Comparison of ENCODE assay signal across 15 mouse cellular contexts in the genomic region with DNA sequence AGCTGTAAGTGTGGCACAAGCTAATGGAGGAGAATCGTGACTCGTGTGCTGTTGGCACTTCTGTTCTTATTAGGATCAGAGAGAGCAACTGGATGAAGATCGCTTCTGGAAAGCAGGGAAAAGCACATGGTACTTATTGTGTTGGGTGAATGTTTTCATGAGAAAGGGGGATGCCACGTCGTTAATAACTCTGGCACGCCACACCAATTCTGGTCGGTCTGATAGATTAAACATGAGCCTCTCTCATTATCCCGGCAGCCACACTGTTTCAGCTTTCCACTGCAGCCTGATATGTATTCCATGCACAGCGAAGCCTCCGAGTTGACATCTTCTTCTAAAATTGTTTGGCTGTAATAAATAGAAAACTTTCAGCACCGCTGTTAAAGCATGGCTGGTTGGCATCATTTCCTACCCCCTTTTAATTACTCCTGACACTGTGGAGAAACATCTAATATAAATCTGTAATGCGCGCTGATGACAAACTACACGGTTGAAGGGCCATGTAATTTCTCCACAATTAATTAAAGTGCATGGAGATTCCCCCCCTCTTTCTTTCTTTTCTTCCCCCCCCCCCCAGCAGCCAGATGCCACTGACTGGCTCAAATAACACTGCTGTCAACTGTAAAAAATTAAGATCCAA.
DNase-seq lines count a peak whose midpoint lies in the region; ATAC-seq and TF ChIP-seq lines count a peak whose summit lies in the region.
"Had no signal": no experiment of that assay in that cellular context is flagged by ENCODE, and none has a peak within 500 bp of the region (broad histone marks: within the 10 kb centered on the region; RNA-seq: fewer than 3 reads in every experiment).

No protein-coding gene starts in this region.

- 0 out of 2 replicates have a peak, but pooled peaks cover 10% of the 10 kb centered on the region for H3K27me3 ChIP-seq in neural tube, embryonic 12.5 days (replicated peaks)
- H3K27me3 ChIP-seq in hindbrain, embryonic 10.5 days (ENCODE audit: insufficient read depth, poor library complexity, severe bottlenecking) = peaks cover 2% of the 10 kb centered on the region; the same call in 1 of the 2 replicates
- H3K27me3 ChIP-seq in limb, embryonic 11.5 days (ENCODE audit: control insufficient read depth, insufficient read depth, low read length) = peaks cover 58% of the 10 kb centered on the region
- H3K27me3 ChIP-seq in heart, adult 2 months (ENCODE audit: control insufficient read depth, insufficient read depth, low read length) = no peaks in the 10 kb centered on the region
- H3K27me3 ChIP-seq: liver, embryonic 12.5 days; lung, embryonic 15.5 days; megakaryocyte, embryonic 14.5 days had no signal

- H3K9me3 ChIP-seq in neural tube, embryonic 12.5 days = no peaks in the 10 kb centered on the region
- no peaks in the 10 kb centered on the region for H3K9me3 ChIP-seq in hindbrain, embryonic 10.5 days
- no peaks in the 10 kb centered on the region for H3K9me3 ChIP-seq in limb, embryonic 11.5 days (ENCODE audit: control insufficient read depth, low read length)
- H3K9me3 ChIP-seq: liver, embryonic 12.5 days; lung, embryonic 15.5 days; megakaryocyte, embryonic 14.5 days had no signal

- no peak overlapping the region for H3K4me3 ChIP-seq in neural tube, embryonic 12.5 days
- no peak overlapping the region for H3K4me3 ChIP-seq in hindbrain, embryonic 10.5 days
- no peak overlapping the region for H3K4me3 ChIP-seq in limb, embryonic 11.5 days (ENCODE audit: low read depth, low read length)
- H3K4me3 ChIP-seq in heart, adult 2 months = no peak overlapping the region
- H3K4me3 ChIP-seq: liver, embryonic 12.5 days; lung, embryonic 15.5 days; megakaryocyte, embryonic 14.5 days had no signal

- no peak for TF ChIP-seq EP300 in heart, adult 2 months (IDR thresholded peaks at IDR 0.05; ENCODE audit: insufficient read depth, low read depth, low read length)

- no peak overlapping the region for H3K9ac ChIP-seq in neural tube, embryonic 12.5 days
- no peak overlapping the region for H3K9ac ChIP-seq in limb, embryonic 11.5 days (ENCODE audit: low read length)
- H3K9ac ChIP-seq in heart, adult 2 months (ENCODE audit: low read depth, low read length) = no peak overlapping the region
- H3K9ac ChIP-seq: liver, embryonic 12.5 days; lung, embryonic 15.5 days had no signal

- TF ChIP-seq POLR2A in heart, adult 2 months (IDR thresholded peaks at IDR 0.05; ENCODE audit: insufficient read depth, low read depth, low read length) = no peak

- H3K27ac ChIP-seq in neural tube, embryonic 12.5 days = no peak overlapping the region
- H3K27ac ChIP-seq in hindbrain, embryonic 10.5 days = peak overlapping the region; percentile 75
- H3K27ac ChIP-seq in limb, embryonic 11.5 days (replicated peaks; ENCODE audit: low read depth, low read length) = no peak overlapping the region
- H3K27ac ChIP-seq in heart, adult 2 months = no peak overlapping the region
- H3K27ac ChIP-seq: liver, embryonic 12.5 days; lung, embryonic 15.5 days had no signal

- peaks cover 43% of the 10 kb centered on the region for H3K4me1 ChIP-seq in neural tube, embryonic 12.5 days
- peaks cover 60% of the 10 kb centered on the region for H3K4me1 ChIP-seq in hindbrain, embryonic 10.5 days (replicated peaks)
- peaks cover 36% of the 10 kb centered on the region for H3K4me1 ChIP-seq in limb, embryonic 11.5 days (ENCODE audit: control insufficient read depth, insufficient read depth, low read length)
- H3K4me1 ChIP-seq in heart, adult 2 months (ENCODE audit: control insufficient read depth, insufficient read depth, low read length) = no peaks in the 10 kb centered on the region
- H3K4me1 ChIP-seq: liver, embryonic 12.5 days had no signal

- no peak for TF ChIP-seq CTCF in heart, adult 2 months (IDR thresholded peaks at IDR 0.05)

- no peak for DNase-seq in neural tube, embryonic 10.5 days (ENCODE audit: extremely low spot score, low spot score)
- DNase-seq in hindbrain, embryonic 10.5 days (ENCODE audit: low spot score) = no peak
- no peak for DNase-seq in limb, embryonic 11.5 days (ENCODE audit: low spot score)
- DNase-seq in urinary bladder, postnatal 10 days (ENCODE audit: low spot score) = no peak
- DNase-seq in heart, adult 11 months = no peak
- DNase-seq in thymus, postnatal 36 days = no peak
- no peak for DNase-seq in heart, adult 2 months
- DNase-seq: cerebellum, adult 11-12 months; heart, adult 18-20 months; layer of hippocampus, adult 9-11 months; thymus, adult 18-20 months had no signal

- peak; percentile 45; the same call in 1 of the 2 replicates for ATAC-seq in neural tube, embryonic 12.5 days (ENCODE audit: low FRiP score, low read depth)
- ATAC-seq in limb, embryonic 11.5 days (ENCODE audit: insufficient number of reproducible peaks, low FRiP score, low TSS enrichment, low read depth) = no peak
- ATAC-seq: liver, embryonic 12.5 days had no signal

- WGBS in neural tube, embryonic 12.5 days = 30% methylated on average over 14 of the region's 14 CpGs
- 71% methylated on average over 14 of the region's 14 CpGs for WGBS in hindbrain, embryonic 10.5 days
- WGBS in limb, embryonic 11.5 days = 32% methylated on average over 14 of the region's 14 CpGs
- WGBS in heart, adult 2 months = 89% methylated on average over 14 of the region's 14 CpGs

- H3K4me2 ChIP-seq in neural tube, embryonic 12.5 days (replicated peaks) = peak overlapping the region; percentile 33
- 0 out of 2 replicates have a peak overlapping the region, but pooled peaks have one; percentile 3 for H3K4me2 ChIP-seq in limb, embryonic 11.5 days (ENCODE audit: low read depth, severe bottlenecking)
- H3K4me2 ChIP-seq: liver, embryonic 12.5 days; lung, embryonic 15.5 days had no signal

- H3K36me3 ChIP-seq in neural tube, embryonic 12.5 days = no peaks in the 10 kb centered on the region
- no peaks in the 10 kb centered on the region for H3K36me3 ChIP-seq in hindbrain, embryonic 10.5 days
- no peaks in the 10 kb centered on the region for H3K36me3 ChIP-seq in limb, embryonic 11.5 days (ENCODE audit: control insufficient read depth, insufficient read depth, low read length)
- no peaks in the 10 kb centered on the region for H3K36me3 ChIP-seq in heart, adult 2 months (ENCODE audit: control insufficient read depth, insufficient read depth, low read length)
- H3K36me3 ChIP-seq: liver, embryonic 12.5 days; lung, embryonic 15.5 days had no signal

- H3K79me2 ChIP-seq in heart, adult 2 months (replicated peaks; ENCODE audit: control insufficient read depth, insufficient read depth, low read length) = no peaks in the 10 kb centered on the region

- intact Hi-C loops in heart, adult 2 months (cut with DNase I) = loop anchor here (5.0 kb wide), 1 partner anchor 80 kb away; no protein-coding TSS in a partner anchor
